Mouse (Mus musculus): ENCODE data around the gene Zmiz2. TPM values are rescaled to one million over a fixed set of nuclear protein-coding genes. Genes with fewer than 3 reads are reported as not detected.
A peak's percentile ranks its signal among the peaks of the same experiment; 100 is the strongest.
"Not testable (repeated sequence)": the region's sequence is repeated elsewhere in the genome, so short reads cannot be mapped to it uniquely, and the experiment has no call there.

Zmiz2 gene
- total RNA-seq, 2 experiments from 2014 or later = 10.4 to 65.9 TPM

DNA sequence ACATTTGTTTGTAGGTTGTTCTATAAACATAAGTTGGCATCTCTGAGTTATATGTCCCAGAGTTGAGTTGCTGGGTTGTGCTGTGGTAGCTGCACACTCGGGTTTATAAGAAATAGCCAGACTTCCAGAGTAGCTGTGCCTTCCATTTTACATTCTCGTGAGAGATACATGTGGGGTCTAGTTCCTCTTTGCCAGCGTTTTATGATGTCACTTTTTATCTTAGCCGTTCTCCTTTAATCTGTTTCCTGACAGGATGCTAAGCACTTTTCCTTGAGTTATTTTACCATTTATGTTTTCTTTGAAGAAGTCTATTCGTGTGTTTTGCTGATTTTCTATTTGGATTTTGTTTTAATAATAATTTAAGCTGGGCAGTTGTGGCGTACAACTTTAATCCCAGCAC lies 4.0 kb downstream of the Zmiz2 start:
- no peak for ATAC-seq (replicated peaks; ENCODE audit: low FRiP score, low TSS enrichment, poor library complexity, severe bottlenecking)

DNA sequence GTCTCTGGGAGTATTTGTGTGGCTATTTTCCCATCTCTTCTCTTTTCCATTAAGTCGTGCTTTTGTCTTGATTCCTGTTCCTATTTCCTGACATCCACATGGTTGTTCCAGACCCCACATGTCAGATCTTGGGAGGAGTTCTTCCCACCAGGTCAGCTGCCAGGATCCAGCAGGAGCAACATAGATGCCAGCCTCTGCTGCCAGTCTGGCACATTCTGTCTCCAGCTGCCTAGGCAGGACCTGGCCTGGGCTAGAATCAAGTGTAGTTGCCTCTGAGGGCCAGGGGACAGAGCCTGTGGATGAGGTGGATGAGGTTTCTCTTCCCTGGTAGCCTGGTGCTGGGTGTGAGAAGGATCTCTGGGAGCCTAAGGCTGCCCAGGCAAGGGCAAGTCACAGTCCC lies 5.0 kb downstream of the Zmiz2 start:
- no peak for ATAC-seq (replicated peaks; ENCODE audit: low FRiP score, low TSS enrichment, poor library complexity, severe bottlenecking)

DNA sequence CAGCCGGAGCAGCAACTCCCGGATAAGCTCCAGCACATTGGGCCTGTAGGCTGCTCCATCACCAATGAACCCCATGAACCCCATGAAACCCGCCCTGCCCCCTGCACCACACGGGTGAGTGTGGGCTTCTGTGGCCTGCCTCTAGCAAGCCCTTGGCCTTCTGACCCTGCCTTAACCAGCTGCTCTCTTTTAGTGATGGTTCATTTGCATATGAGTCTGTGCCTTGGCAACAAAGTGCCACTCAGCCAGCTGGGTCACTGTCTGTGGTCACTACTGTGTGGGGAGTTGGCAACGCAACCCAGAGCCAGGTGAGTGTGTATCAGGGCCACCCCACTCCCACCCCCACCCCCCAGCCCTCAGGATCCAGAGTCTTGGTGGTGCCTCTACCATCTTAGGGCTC lies 6.7 kb downstream of the Zmiz2 start:
- no peak for ATAC-seq (replicated peaks; ENCODE audit: low FRiP score, low TSS enrichment, poor library complexity, severe bottlenecking)

DNA sequence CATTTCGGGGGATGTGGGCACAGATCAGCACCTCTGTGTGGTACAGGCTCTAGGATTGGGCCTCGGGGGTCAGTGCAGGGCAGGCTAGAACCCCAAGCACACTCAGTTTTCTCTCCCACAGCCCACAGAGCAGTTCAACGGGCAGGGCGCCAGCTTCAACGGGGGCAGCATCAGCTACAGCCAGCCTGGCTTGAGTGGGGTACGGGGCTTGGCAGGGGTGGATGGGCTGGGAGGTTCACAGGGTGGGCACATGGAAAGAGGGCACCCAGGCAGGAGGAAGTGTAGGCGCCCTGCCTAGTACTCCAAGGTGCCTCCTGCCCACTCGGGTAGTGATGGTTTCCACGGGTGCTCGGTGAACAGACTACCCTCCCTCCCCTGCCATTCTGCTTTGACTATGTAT lies 9.3 kb downstream of the Zmiz2 start:
- ATAC-seq (replicated peaks; ENCODE audit: low FRiP score, low TSS enrichment, poor library complexity, severe bottlenecking) = no peak

DNA sequence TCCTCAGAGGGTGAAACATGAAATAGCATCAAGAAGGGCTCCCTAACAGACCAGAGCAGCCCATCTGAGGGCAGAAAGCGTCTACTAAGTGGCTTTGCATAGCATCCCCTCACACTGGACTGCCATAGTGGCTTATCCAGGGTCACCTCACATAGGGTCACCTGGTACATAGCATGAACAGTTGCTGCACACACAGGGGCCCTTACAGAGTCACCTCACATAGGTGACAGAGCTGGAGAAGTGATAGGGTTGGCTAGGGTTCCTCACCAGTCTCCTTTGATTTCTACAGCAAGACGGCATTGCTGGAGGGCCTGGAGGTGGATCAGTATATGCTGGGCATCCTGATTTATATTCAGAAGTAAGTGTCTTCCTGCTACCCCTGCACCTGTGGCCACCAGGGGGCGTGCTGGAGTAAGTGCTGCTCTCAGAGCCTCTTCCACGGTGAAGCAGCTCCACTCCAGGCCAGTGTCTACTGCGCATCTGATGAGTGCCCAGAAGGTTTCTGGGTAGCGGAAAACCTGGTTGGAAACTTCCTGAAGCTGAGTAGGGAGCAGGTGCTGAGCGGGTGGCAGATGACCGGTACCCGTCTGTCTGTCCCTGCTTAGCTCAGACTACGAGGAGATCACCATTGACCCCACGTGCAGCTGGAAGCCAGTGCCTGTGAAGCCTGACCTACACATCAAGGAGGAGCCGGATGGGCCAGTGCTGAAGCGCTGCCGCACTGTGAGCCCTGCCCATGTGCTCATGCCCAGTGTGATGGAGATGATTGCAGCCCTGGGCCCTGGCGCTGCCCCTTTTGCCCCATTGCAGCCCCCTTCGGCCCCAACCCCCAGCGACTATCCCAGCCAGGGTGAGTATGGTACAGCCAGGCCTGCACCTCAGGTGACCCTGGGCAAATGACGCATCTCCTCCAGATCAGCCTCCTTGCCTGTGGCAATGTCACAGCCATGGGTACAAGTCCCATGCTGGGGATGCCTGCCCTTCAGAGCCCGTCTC lies 13.9 kb downstream of the Zmiz2 start:
- ATAC-seq (replicated peaks; ENCODE audit: low FRiP score, low TSS enrichment, poor library complexity, severe bottlenecking) = peak; percentile 66

DNA sequence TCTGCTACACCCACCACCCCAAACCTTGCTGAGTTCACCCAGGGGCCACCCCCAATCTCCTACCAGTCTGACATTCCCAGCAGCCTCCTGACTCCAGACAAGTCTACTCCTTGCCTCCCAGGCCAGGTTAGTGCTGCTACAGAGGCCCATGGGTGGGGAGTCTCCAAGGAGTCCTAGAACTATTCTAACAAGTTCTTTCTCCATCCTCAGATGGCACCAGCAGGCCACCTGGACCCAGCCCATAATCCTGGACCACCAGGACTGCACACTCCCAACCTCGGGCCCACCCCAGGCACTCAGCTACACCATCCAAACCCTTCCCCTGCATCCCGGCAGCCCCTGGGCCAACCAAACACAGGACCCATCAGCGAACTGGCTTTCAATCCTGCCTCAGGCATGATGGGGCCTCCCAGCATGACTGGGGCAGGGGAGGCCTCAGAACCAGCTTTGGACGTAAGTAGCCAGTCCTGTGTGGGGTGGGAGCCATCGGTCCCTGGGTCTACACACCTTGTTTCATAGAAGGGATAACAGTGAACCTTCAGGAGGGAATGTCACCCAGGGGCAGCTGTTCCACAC lies 15.0 kb downstream of the Zmiz2 start:
- ATAC-seq (replicated peaks; ENCODE audit: low FRiP score, low TSS enrichment, poor library complexity, severe bottlenecking) = no peak

DNA sequence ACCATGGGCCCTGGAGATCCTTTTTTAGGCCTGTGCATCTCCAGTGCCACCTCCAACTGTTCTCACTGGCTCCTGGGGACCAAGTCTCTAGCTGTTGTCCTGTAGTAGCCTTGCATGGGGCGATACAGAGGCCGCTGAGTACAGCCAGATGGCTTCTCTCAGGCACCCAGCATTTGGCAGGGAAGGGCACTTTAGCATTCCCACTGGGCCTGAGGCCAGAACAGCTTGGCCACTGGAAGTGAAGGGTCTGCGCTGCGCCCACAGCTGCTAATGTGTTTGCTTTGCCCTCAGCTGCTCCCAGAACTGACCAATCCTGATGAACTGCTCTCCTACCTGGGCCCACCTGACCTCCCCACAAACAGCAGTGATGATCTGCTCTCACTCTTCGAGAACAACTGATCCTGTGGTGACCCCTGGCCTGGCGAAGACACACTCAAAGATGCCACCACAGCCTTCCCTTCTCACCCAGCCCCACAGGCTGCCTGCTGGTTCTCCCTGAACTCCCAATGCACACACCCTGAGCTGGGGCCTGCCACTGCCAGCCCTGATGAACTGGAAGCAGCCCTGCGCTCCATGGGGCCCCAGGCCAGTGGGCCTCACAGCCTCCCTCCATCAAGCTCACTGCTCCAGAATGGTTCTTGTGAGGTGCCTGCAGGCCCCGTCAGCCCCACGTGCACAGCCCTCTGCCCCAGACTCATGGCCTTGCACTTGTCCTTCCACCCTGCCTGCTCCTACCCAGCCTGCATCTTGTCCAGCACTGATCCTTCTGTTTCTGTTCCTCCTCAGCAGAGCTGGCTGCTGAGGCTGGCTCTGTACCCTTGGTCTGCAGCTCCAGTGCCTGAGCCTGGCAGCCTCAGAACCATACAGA lies 16.1 kb downstream of the Zmiz2 start:
- ATAC-seq (replicated peaks; ENCODE audit: low FRiP score, low TSS enrichment, poor library complexity, severe bottlenecking) = no peak

DNA sequence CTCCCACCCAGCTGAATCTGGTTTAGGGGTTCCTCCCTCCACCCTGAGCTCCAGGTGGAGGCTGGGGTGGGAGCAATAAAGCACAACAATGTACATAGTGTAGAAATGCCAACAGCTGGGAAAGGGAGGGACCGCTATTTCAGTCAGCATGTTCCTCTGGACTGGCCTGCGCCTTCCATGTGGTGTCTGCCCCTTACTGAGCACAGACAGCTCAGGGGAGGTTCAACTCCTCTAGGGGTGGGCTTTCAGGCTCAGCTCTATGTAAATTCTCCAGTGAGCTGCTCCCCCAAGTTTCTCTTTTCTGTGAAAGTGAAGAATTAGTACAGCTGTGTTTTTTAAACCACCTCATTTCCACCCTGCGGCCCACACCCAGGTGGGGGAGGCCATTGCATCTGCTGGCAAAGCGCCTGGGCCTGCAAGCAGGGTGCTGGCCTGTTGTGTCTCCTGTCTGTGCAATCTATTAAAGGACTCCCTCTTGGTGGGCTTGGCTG lies 16.8 kb downstream of the Zmiz2 start:
- ATAC-seq (replicated peaks; ENCODE audit: low FRiP score, low TSS enrichment, poor library complexity, severe bottlenecking) = no peak

DNA sequence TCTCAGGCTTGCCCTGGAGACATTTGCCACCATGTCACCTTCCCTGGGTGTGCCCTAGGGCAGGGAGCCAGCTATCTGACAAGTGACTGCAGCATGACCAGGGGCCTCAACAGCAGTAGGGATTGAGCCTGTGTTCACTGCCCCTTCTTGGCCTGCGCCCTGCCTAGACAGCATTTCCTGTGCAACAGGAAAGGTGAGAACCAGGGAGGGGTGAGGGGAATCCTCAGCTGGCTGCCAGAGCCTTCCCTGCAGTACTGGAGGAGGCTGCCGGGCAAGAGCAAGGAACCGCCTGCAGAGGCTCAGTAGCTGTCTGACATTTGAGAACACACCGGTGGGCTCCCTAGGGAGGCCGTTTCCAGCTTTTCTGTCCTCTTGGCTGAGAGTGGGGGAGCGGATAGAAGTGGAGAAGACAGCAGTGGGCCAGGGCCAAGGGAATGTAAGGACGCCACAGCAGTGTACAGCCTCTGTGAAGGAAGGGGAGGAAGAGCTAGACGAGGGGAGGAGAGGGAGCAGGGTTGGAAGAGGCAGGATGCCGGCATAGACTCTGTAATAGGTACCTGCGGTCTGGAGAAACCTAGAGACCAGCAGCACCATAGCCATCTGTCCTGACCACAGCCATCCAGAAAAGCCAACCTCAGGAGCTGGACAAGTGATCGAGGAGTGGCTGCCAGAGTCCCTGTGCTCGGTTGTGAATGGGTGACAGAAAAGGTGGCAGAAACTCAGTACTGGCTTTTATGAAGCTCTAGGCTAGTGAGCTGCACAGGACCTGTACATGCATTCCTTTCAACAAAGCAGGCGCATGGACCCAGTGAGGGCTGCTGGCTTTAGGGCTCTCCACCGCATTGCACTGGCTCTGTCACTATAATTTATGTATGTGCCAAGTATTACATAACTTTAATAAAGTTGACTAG lies 17.6 kb downstream of the Zmiz2 start:
- ATAC-seq (replicated peaks; ENCODE audit: low FRiP score, low TSS enrichment, poor library complexity, severe bottlenecking) = peak; percentile 67

DNA sequence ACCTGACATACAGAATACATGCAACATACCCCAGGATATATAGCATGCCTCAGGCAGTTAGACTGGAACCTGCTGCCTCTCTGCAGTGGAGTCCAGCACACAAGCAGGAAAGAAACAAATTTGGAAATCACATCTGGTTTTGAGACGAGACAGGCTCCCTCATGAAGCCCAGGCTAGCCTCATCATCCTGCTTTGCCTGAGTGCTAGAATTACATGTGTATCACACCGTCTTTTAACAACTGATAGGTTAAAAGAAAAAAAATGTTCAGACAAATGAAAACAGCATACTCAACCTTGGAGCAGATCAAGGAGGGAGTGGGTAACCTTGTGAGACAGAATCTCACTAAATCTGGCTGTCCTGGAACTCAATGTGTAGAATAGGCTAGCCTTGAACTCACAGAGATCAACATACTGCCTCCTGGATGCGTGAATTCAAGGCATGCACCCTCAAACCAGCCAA lies 18.3 kb downstream of the Zmiz2 start:
- no peak for ATAC-seq (replicated peaks; ENCODE audit: low FRiP score, low TSS enrichment, poor library complexity, severe bottlenecking)

DNA sequence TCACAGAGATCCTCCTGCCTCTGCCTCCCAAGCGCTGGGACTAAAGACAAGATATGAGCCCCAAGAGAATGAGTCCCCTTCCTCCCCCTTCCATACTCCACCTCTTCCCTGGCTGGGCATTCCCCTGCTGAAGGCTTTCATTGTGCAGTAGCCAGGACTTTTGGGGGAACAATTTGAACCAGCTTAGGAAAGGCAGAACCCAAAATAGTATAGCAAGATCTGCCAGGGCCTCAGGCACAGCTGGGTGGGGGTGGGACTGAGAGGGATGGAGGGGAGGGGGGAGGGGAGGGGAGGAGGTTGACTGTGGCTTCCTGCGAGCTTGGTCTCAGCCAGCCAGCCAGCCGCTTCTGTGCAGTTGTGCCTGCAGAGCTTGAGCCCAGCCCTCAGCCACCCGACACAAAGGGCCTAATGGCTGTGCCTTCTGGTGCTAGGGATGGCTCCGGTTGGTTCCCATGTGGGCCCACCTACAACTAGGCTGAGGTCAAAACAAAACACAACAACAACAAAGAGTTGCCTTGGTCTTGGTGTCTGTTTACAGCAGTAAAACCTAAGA lies 21.3 kb downstream of the Zmiz2 start:
- no peak for ATAC-seq (replicated peaks; ENCODE audit: low FRiP score, low TSS enrichment, poor library complexity, severe bottlenecking)

DNA sequence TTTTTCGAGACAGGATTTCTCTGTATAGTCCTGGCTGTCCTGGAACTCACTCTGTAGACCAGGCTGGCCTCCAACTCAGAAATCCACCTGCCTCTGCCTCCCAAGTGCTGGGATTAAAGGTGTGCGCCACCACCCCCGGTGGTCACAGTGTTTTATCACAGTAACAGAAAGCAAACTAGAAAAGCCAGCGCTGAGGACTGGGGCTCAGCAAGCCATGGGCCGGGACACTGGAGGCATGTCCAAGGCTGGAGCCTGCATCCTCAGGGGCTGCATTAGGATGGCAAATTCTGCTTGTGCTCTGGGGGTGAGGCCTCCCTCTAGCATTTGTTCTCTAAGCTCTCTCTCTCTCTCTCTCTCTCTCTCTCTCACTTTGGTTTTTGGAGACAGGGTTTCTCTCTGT lies 21.9 kb downstream of the Zmiz2 start:
- ATAC-seq (replicated peaks; ENCODE audit: low FRiP score, low TSS enrichment, poor library complexity, severe bottlenecking) = not testable (repeated sequence)

DNA sequence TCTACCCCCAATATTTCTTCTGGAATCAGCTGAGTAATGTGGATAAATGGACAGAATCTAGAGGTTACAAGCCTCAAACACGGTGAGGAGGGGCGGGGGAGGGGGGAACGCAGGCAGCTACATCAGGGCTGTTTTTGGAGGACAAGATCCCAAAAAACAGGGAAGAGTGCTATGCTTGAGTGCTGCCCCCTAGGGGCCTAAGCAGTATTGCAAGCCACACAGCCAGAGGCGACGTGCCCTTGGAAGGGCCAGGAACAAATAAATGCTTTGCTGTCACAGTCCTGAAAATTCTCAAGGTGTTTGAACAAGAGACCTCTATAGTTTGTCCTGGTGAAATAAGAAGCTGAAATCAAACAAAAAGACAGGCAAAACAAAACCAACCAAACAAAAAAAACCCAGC lies 22.8 kb downstream of the Zmiz2 start:
- ATAC-seq (replicated peaks; ENCODE audit: low FRiP score, low TSS enrichment, poor library complexity, severe bottlenecking) = no peak

DNA sequence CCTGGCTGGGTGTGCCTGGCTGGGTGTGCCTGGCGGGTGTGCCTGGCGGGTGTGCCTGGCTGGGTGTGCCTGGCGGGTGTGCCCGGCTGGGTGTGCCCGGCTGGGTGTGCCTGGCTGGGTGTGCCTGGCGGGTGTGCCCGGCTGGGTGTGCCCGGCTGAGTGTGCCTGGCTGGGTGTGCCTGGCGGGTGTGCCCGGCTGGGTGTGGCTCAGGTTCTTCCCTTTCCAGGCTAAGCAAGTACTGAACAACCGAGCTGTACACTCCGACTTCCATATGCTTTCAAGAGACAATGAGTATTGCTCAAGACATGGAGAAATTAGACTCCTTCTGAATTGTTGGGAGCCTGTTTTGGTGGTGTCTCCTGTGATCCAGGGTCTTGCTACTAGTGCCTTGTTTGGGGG lies 24.4 kb downstream of the Zmiz2 start:
- no peak for ATAC-seq (replicated peaks; ENCODE audit: low FRiP score, low TSS enrichment, poor library complexity, severe bottlenecking)

DNA sequence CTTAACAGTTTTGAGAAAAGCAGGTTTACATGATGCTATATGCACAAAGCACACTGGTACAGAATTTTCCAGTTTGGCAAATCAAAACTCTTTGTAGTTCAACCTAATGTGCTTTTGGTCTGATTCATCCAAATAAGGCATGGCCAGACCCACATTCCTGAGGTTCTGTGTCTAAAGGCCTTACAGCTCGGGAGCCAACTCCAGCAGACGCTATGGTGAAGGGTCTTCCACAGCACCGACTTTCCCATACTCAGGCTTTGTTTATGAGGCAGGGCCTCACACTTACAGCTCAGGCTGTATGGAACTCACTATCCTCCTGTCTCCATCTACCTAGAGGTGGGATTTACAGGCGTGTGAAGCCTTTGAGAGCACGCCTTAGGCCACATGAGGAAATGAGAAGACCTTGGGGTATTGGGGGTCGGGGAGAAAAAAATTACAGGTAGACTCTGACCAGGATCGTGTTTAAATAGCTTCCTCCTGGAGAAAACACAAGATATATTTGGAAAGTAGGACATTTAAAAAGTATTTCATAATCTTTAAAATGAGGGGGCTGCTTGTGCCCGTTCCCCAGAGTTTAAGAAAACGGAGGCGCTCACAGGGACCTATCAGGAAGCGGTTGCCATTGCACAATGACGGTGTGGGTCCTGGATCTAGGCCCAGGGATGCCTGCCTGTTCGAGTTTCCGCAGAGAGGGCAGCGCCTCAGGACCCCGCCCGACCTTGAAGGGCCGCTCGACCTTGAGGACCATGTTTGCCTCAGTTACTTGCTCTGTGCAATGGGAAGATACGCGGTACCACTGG lies 26.1 kb downstream of the Zmiz2 start, which contains the start of gene Ppia:
Gene Ppia (plus strand): TSS at position 693 of the 800 bp plus-strand sequence.
- peak; percentile 54 for ATAC-seq (replicated peaks; ENCODE audit: low FRiP score, low TSS enrichment, poor library complexity, severe bottlenecking)

DNA sequence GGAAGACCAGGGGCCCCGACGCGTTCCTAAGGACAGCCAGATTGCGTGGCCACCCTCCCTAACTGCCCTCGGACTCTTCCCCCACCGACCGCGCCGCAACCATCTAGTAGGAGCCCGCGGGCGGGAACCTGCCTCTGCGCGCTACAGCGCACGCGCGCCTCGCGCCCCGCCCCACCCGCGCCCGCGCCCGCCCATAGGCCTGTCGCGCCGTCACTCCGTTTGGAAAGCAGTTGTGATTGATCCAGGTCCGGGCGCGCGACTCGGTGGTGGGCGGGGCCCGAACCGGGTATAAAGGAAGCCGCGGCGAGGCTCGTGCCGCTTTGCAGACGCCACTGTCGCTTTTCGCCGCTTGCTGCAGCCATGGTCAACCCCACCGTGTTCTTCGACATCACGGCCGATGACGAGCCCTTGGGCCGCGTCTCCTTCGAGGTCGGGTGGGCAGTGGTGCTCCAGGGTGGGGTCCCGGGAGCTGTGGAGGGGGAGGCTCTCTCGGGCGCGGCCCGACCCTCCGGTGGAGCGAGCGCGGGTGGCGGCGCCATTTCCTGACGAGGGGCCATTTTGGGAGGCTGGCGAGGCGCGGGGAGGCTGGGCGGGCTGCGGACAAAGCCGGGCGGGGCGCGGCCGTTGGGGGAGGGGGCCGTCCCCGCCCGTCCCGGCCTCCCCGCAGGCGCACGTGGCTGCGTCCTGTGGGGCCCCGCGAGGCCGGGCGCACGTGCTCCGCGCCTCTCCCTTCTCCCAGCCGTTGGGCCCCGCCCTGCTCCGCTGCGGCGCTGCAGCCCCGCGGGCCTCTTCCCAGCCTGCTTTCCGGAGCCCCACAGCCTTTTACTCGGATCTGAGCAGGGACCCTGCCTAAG lies 26.9 kb downstream of the Zmiz2 start:
- peak; percentile 69 for ATAC-seq (replicated peaks; ENCODE audit: low FRiP score, low TSS enrichment, poor library complexity, severe bottlenecking)

All from megakaryocyte-erythroid progenitor cell, adult 5-6 weeks (primary cell).